14 mouse cellular contexts compared by ENCODE assay signal in genomic region chr17:5237765-5238164, GRCm38 (mm10).
A peak's percentile ranks its signal among the peaks of the same experiment; 100 is the strongest.
DNase-seq lines count a peak whose midpoint lies in the region; ATAC-seq and TF ChIP-seq lines count a peak whose summit lies in the region.
"Had no signal": no experiment of that assay in that cellular context is flagged by ENCODE, and none has a peak within 500 bp of the region (broad histone marks: within the 10 kb centered on the region; RNA-seq: fewer than 3 reads in every experiment).

No protein-coding gene starts in this region.

- H3K4me1 ChIP-seq in heart, embryonic 14.5 days (ENCODE audit: control insufficient read depth in 2 of 2, insufficient read depth in 2 of 2, low read length in 2 of 2): peaks cover 17 to 31% of the 10 kb centered on the region in 2 experiments

- POLR2A ChIA-PET in Patski (lab: Charles Lee): no interaction called here

- no peak for TF ChIP-seq POLR2A in myocyte (IDR thresholded peaks at IDR 0.05; ENCODE audit: insufficient read length, low read depth)

- no peaks in the 10 kb centered on the region for H3K9me3 ChIP-seq in heart, embryonic 14.5 days (ENCODE audit: control insufficient read depth, low read length)
- H3K9me3 ChIP-seq: forebrain, embryonic 12.5 days had no signal

- H3K4me2 ChIP-seq in heart, embryonic 14.5 days (ENCODE audit: low read length): no peak overlapping the region
- peak overlapping the region; percentile 40 for H3K4me2 ChIP-seq in myocyte (ENCODE audit: low read depth)
- H3K4me2 ChIP-seq: forebrain, embryonic 12.5 days; midbrain, embryonic 11.5 days had no signal

- no peak overlapping the region for H3ac ChIP-seq in myocyte (ENCODE audit: control insufficient read depth, insufficient read length)

- 42% methylated on average over 3 of the region's 3 CpGs for WGBS in heart, embryonic 14.5 days

- in situ Hi-C loops in Patski (cut with MboI; ENCODE audit: low pct_unique_long_range_greater_than_20kb): no loop called here

- no peak for ATAC-seq in heart, embryonic 14.5 days (ENCODE audit: insufficient number of reproducible peaks, insufficient read depth, low FRiP score, low read depth)
- peak; percentile 5 for ATAC-seq in Patski

- CTCF ChIA-PET in Patski (lab: Charles Lee): interaction anchor here (1.4 kb wide), 1 partner anchor 48 kb away, joined by 3 read pairs; no protein-coding TSS in a partner anchor

- H3K27me3 ChIP-seq in heart, embryonic 14.5 days (ENCODE audit: control insufficient read depth, insufficient read depth, low read length): no peaks in the 10 kb centered on the region
- H3K27me3 ChIP-seq in Patski (no peaks in the 10 kb centered on the region), myocyte (ENCODE audit: control insufficient read depth, insufficient read depth, insufficient read length) (no peaks in the 10 kb centered on the region)
- H3K27me3 ChIP-seq: CH12.LX; forebrain, embryonic 12.5 days had no signal

- DNase-seq in heart, adult 8-10 months (ENCODE audit: low spot score): no peak
- DNase-seq in 3T3-L1 (ENCODE audit: low read depth, low spot score) (peak; percentile 86), Patski (ENCODE audit: low read depth, low spot score) (no peak)
- DNase-seq in natural killer cell, adult 2 months (ENCODE audit: low spot score in 2 of 2): no peak
- DNase-seq in retina, postnatal 1 day: no peak
- DNase-seq: cerebellum, adult 9-11 months; gastrocnemius, postnatal 14 days; lung, postnatal 14 days had no signal

- H3K79me2 ChIP-seq in myocyte (ENCODE audit: control insufficient read depth, insufficient read depth): peaks cover 33% of the 10 kb centered on the region

- H3K27ac ChIP-seq in heart, embryonic 14.5 days (replicated peaks in 1 of 2; ENCODE audit: control insufficient read depth in 1 of 2, insufficient read depth in 1 of 2, low read depth in 2 of 2, low read length in 2 of 2): peak overlapping the region; percentile 10 to 57; a peak in 2 of 4 replicates
- H3K27ac ChIP-seq: forebrain, embryonic 12.5 days; liver, embryonic 14.5 days had no signal

- no peaks in the 10 kb centered on the region for H3K36me3 ChIP-seq in heart, embryonic 14.5 days (ENCODE audit: control insufficient read depth, insufficient read depth, low read length)
- no peaks in the 10 kb centered on the region for H3K36me3 ChIP-seq in myocyte (ENCODE audit: control insufficient read depth, insufficient read depth)

- H3K9ac ChIP-seq in heart, embryonic 14.5 days (ENCODE audit: low read length): no peak overlapping the region; the same call in 1 of the 2 replicates
- H3K9ac ChIP-seq: forebrain, embryonic 12.5 days; liver, embryonic 14.5 days had no signal

- TF ChIP-seq CTCF in Patski (IDR thresholded peaks at IDR 0.05): no peak

- H3K4me3 ChIP-seq in heart, embryonic 14.5 days (ENCODE audit: control insufficient read depth in 1 of 2, insufficient read depth in 1 of 2, low read depth in 1 of 2, low read length in 2 of 2): no peak overlapping the region
- no peak overlapping the region for H3K4me3 ChIP-seq in myocyte
- H3K4me3 ChIP-seq: forebrain, embryonic 12.5 days had no signal

TF ChIP-seq in myocyte, 11 proteins besides CTCF, POLR2A, EP300 and RAD21:
- TF ChIP-seq MYOD1 (IDR thresholded peaks at IDR 0.05; ENCODE audit: control insufficient read depth in 1 of 3, insufficient read length in 2 of 3, low read depth in 2 of 3) (no peak), CEBPB (IDR thresholded peaks at IDR 0.05; ENCODE audit: insufficient read depth, poor library complexity, severe bottlenecking) (no peak), POLR2AphosphoS2 (IDR thresholded peaks at IDR 0.05; ENCODE audit: insufficient read length, low read depth) (no peak), MAX (IDR thresholded peaks at IDR 0.05; ENCODE audit: low read depth) (no peak)
